Mouse (Mus musculus) heart, adult 2 months (tissue): ENCODE measurements at regions not wholly inside any gene's neighbourhood (a gene's known extent, or its start where the extent isn't known, plus 50 kb on each side); places are given as distances from the start of the nearest gene placed in this dataset.

Source experiments
- CTCF ChIP-seq: fragments of 200-600 bp; IDR thresholded peaks from 2 replicates; pipeline ENCODE4 v1.8.1; 2022; ENCODE audit warnings: antibody characterized with exemption, mild to moderate bottlenecking, moderate library complexity
- POLR2A ChIP-seq: fragments of 200-500 bp; IDR thresholded peaks from 2 replicates; pipeline ENCODE4 v1.6.1; 2011; ENCODE audit warnings: mild to moderate bottlenecking, low read depth, low read length, control low read depth; ENCODE audit not compliant: insufficient read depth

DNA sequence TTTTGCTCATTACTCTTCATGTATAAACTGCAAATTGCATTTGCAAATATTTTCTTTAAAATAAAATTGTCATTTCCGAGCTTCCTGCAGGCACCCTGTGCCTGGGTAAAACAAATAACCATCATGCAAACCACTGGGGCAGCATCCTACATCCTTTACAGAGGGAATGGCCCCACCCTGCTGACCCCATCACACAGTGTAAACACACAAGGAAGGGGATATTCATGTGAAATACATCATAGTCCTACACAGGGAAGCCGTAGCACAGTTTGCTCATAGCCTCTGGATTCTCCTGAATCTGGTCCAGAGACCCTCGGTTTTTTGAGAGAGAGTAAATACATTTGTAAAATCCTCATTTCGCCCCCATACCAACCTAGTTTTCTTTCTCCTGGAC, 138.2 kb downstream of the Dhx15 start:
- TF ChIP-seq CTCF (no peak), POLR2A (no peak)
